Mouse (Mus musculus) G1E (cell line): ENCODE measurements around the gene Ttc4. TPM values are rescaled to one million over a fixed set of nuclear protein-coding genes. Genes with fewer than 3 reads are reported as not detected.

ENCODE experiments used
- ATAC-seq: 2 replicates; pipeline ENCODE4 v1.8.0; 2016; ENCODE audit warnings: mild to moderate bottlenecking; ENCODE audit not compliant: insufficient number of reproducible peaks, poor library complexity, low FRiP score, severe bottlenecking; ENCODE audit errors: extremely low read depth
- DNase-seq: peaks from one replicate; pipeline ENCODE4 v3.0.0; 2012; ENCODE audit warnings: low spot score
- H3K27me3 ChIP-seq: 2 replicates; pipeline ENCODE4 v1.6.1; 2012; ENCODE audit warnings: mild to moderate bottlenecking, low read length, inconsistent platforms; ENCODE audit not compliant: insufficient read depth
- H3K36me3 ChIP-seq: replicated peaks from 2 replicates; pipeline ENCODE3; 2012; ENCODE audit warnings: mild to moderate bottlenecking, inconsistent platforms
- H3K4me1 ChIP-seq: 2 replicates; pipeline ENCODE4 v1.6.1; 2012; ENCODE audit warnings: low read depth, low read length, inconsistent platforms, mixed read lengths; ENCODE audit not compliant: insufficient read depth
- H3K4me3 ChIP-seq: 2 replicates; pipeline ENCODE4 v1.5.1; 2012; ENCODE audit warnings: low read depth, mild to moderate bottlenecking, inconsistent platforms, low read length, moderate library complexity, mixed read lengths
- H3K9me3 ChIP-seq: replicated peaks from 2 replicates; pipeline ENCODE4 v1.6.1; 2012; ENCODE audit warnings: inconsistent platforms
- CTCF ChIP-seq: IDR thresholded peaks from 2 replicates; pipeline ENCODE4 v1.5.1; 2012; ENCODE audit warnings: low read depth, low read length, inconsistent platforms, mixed read lengths
- GATA1 ChIP-seq: IDR thresholded peaks from 2 replicates; pipeline ENCODE4 v1.6.1; 2012; ENCODE audit warnings: borderline replicate concordance, low read length, inconsistent platforms, mixed read lengths
- GATA2 ChIP-seq: IDR thresholded peaks from 2 replicates; pipeline ENCODE4 v1.6.1; 2012; ENCODE audit warnings: low read depth, low read length, inconsistent platforms, borderline replicate concordance
- POLR2AphosphoS5 ChIP-seq: IDR thresholded peaks from 2 replicates; pipeline ENCODE4 v1.6.1; 2012; ENCODE audit warnings: low read depth, low read length, inconsistent platforms; ENCODE audit not compliant: insufficient replicate concordance
- TAL1 ChIP-seq: conservative IDR thresholded peaks from 2 replicates; pipeline ENCODE4 v1.6.1; 2012; ENCODE audit warnings: low read depth, low read length, inconsistent platforms, mixed read lengths
- polyA plus RNA-seq: library from polyadenylated mRNA; stranded (reverse); fragments of >175 nt; gene quantifications from 2 replicates; pipeline ENCODE4 v1.2.3, GENCODE M21; 2012
- total RNA-seq, 2 experiments: library from RNA; stranded (forward) in 1 of 2; stranded (reverse) in 1 of 2; fragments of 200-1000 nt in 1 of 2; fragments of >200 nt in 1 of 2; fragmentation: Nextera tagmentation in 1 of 2; gene quantifications; 2 replicates each; pipeline ENCODE4 v1.2.3; 2014 to 2017

Ttc4 gene
- total and polyA plus RNA-seq, 3 experiments: 16.6 to 73.6 (median 58.7) TPM

DNA sequence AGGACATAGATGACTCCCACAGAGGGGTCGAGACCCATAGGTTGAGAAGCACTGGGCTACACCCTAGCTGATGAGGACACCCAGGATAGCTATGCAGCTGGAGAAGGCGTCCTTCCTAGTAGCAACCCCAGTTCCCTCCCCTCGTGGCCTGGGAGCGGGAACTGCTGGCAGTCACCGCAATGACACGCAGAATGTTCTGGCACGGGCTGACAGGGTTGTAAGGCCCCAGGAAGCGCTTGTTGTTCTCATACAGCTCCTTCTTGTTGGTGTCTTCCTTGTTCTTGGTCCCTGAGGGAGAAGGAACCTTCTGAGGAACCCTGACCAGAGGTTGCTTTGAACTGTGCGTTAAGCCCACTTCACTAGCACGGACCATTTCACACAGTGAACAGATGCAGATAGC is 25.2 kb upstream of the Ttc4 start:
- Histone ChIP-seq H3K9me3 (no peaks in the 10 kb centered on the region), H3K36me3 (no peaks in the 10 kb centered on the region), H3K4me3 (no peak overlapping the region), H3K27me3 (peaks cover 51% of the 10 kb centered on the region), H3K4me1 (peaks cover 2% of the 10 kb centered on the region; the same call in 1 of the 2 replicates)
- TF ChIP-seq GATA1 (no peak), TAL1 (no peak), CTCF (no peak), POLR2AphosphoS5 (no peak), GATA2 (no peak)
- DNase-seq (no peak), ATAC-seq (no peak)

DNA sequence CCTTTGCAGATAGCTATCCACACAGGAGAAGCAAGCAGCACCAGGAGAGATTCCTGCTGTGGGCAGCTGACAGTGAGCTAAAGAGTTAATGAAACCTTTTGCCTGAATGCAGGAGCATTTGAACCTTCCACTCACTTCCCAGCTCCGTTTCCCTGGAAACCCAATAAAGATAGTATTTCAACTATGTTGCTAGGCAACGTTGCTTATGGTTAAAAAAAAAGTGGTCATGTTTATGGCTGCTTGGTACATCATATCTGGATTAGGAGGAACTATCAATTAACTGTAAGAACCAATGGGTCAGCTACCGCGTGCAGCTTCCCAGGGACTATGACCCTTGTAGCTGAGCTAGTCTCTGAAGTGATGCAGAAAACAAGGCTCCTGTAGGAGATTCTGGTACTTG is 22.1 kb upstream of the Ttc4 start:
- no peaks in the 10 kb centered on the region for H3K36me3 ChIP-seq
- H3K9me3 ChIP-seq: no peaks in the 10 kb centered on the region
- H3K4me1 ChIP-seq: no peaks in the 10 kb centered on the region
- H3K4me3 ChIP-seq: no peak overlapping the region
- DNase-seq: no peak
- H3K27me3 ChIP-seq: peaks cover 52% of the 10 kb centered on the region
- no peak for TF ChIP-seq POLR2AphosphoS5
- no peak for TF ChIP-seq GATA1
- no peak for TF ChIP-seq CTCF
- no peak for ATAC-seq

DNA sequence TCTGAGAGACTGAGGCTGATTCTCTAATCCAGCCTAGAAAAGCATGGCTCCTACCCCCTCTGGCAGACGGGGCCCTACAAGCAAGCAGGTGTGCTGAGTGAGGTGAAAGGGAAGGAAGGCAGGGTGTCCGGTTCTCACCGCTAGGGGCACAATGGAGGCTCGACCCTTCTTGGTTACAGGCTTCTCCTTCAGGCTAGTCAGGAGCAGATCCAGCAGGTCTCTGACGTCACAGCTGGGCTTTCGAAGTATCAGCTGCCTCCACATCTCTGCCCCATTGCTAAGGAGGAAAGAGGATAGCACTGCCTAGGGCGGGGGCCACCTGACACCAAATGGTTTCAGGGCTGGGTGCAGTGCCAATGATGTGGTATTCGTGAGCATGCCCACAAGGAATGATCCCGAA is 21.2 kb upstream of the Ttc4 start:
- DNase-seq (no peak), ATAC-seq (no peak)
- H3K36me3 ChIP-seq: no peaks in the 10 kb centered on the region
- no peak overlapping the region for H3K4me3 ChIP-seq
- TF ChIP-seq TAL1 (no peak), POLR2AphosphoS5 (no peak), GATA2 (no peak), CTCF (no peak), GATA1 (no peak)
- peaks cover 52% of the 10 kb centered on the region for H3K27me3 ChIP-seq
- H3K4me1 ChIP-seq: no peaks in the 10 kb centered on the region
- no peaks in the 10 kb centered on the region for H3K9me3 ChIP-seq

DNA sequence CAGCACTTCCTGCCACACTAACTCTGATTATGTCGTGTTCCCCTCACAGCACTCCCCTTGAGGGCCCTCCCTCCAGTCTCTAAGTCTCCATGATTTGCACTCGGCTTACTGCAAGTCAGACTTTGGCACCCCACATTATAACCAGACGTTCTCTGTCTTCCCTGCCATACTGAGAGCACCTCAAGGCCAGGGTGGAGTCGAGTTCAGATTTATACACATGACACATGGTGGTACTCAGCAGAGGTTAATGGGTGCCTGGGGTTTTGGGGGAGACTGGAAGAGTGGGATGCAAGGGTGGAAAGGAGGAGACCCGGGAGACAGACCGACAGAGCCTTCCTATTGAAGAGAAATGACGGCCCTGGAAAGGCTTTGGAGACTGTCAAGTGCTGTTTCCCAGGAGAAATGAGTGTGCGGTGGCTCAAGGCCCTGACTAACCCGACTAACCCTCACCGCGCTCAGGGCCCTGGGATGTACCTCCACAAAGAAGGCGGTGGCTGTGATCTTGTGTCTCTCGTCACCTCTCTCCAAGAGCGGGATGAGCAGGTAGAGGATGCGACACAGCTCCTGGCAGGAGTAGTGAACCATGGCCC is 15.2 kb upstream of the Ttc4 start:
- Histone ChIP-seq H3K9me3 (no peaks in the 10 kb centered on the region), H3K4me3 (no peak overlapping the region), H3K27me3 (peaks cover 42% of the 10 kb centered on the region), H3K36me3 (no peaks in the 10 kb centered on the region), H3K4me1 (no peaks in the 10 kb centered on the region)
- TF ChIP-seq CTCF (no peak), GATA2 (no peak), GATA1 (no peak), POLR2AphosphoS5 (no peak), TAL1 (no peak)
- DNase-seq: no peak
- no peak for ATAC-seq

DNA sequence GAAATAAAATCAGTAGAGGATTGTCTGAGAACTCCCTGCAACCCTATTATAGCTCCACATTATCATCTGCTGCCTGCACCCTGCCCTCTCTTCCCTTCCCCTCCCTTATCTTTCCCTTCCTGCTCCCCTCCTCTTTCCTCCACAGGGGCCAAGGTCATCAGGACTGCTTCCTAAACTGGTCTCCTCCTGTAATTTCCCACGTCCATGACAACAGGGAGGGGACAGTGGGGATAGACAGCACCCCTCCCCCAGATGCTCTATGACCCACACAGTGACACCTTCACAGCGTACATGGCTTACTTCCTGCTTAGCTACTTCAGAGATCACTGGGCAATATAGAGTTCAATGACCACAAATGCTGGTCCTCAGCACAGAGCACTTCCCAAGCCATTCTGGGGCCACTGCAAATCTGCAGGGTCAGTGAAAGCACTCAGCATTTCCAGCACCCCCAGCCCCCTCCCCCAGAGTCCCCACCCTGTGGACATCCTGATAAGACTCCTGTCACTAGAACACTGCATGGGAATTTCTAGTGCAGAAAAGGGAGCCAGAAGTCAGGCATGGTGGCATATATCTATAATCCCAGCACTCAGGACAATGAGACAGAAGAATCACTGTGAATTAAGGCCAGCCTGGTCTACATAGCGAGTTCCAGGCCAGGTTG is 10.0 kb upstream of the Ttc4 start:
- Histone ChIP-seq H3K27me3 (peaks cover 26% of the 10 kb centered on the region), H3K9me3 (no peaks in the 10 kb centered on the region), H3K4me1 (no peaks in the 10 kb centered on the region), H3K4me3 (no peak overlapping the region), H3K36me3 (no peaks in the 10 kb centered on the region)
- no peak for TF ChIP-seq TAL1
- no peak for TF ChIP-seq GATA2
- TF ChIP-seq POLR2AphosphoS5: no peak
- TF ChIP-seq CTCF: no peak
- DNase-seq: no peak
- ATAC-seq: no peak

DNA sequence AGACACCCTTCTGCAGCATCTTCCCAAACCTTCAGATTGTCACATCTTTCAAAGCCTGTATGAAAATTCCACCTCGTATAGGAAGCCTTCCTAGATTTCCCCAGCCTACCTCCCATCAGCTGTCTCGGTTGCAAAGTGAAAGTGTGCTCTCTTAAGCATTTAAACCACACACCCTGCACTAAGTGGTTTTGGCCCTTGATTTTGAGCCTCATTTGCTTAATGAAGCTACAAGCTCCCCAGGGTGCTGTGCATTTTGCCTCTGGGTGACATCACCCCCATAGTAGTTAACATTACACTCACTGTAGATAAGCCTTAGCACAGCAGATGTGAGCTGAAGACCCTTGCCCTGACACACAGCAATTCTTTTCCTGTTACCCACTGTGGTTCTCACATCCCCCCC is 2.2 kb upstream of the Ttc4 start:
- no peaks in the 10 kb centered on the region for H3K9me3 ChIP-seq
- TF ChIP-seq POLR2AphosphoS5 (no peak), CTCF (no peak), TAL1 (no peak), GATA1 (no peak), GATA2 (no peak)
- peaks cover 22% of the 10 kb centered on the region for H3K27me3 ChIP-seq
- H3K4me3 ChIP-seq: no peak overlapping the region
- ATAC-seq: no peak
- DNase-seq: no peak
- peaks cover 36% of the 10 kb centered on the region for H3K4me1 ChIP-seq
- peaks cover 19% of the 10 kb centered on the region for H3K36me3 ChIP-seq
